Mouse (Mus musculus) testis, adult 10 weeks (tissue): ENCODE measurements around the gene Itgae. TPM values are rescaled to one million over a fixed set of nuclear protein-coding genes. Genes with fewer than 3 reads are reported as not detected.

Experiments used
- polyA plus RNA-seq: library from polyadenylated mRNA; stranded (reverse); fragments of 350-450 nt; fragmentation: Illumina TruSeq; extraction: RNeasy Lipid Tissue Mini Kit (QIAGEN cat#74804); gene quantifications from one replicate; pipeline ENCODE4 v1.2.3, GENCODE M21; 2014; ENCODE audit warnings: low read depth, low replicate concordance

Gene Itgae
- polyA plus RNA-seq = 16.8 TPM

DNA sequence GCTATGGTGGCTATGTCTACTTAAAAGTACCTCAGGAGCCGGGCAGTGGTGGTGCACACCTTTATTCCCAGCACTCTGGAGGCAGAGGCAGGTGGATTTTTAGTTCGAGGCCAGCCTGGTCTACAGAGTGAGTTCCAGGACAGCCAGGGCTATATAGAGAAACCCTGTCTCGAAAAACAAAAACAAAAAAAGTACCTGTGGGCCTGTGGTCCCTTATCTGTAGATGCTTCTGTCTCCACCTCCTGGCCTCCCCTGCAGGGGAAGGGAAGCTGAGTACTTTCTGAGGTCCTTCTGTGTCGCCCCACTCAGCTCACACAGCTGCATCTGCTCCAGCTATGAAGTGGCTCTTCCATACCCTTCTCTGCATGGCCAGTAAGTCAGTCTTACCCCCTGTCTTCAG, at the start of gene Itgae:
TSS of gene Itgae (plus strand) at position 301 of the 400 bp plus-strand sequence.

GRCm38 (mm10) chr11:73047542-73047996, 42.8 kb upstream of the Itgae start, which contains the start of gene Ncbp3:
TSS of gene Ncbp3 (plus strand) at chr11:73047783.

GRCm38 (mm10) chr11:73137591-73138501, 47.5 kb downstream of the Itgae start, which contains the start of gene Haspin:
TSS of gene Haspin (minus strand) at chr11:73138294.

GRCm38 (mm10) chr11:73159957-73160810, 69.8 kb downstream of the Itgae start, which contains the start of gene P2rx5:
TSS of gene P2rx5 (plus strand) at chr11:73160421.

GRCm38 (mm10) chr11:73176608-73177508, 86.5 kb downstream of the Itgae start, which contains the start of the genes Emc6 and Tax1bp3:
TSS of gene Emc6 (minus strand) at chr11:73177037.
TSS of gene Tax1bp3 (plus strand) at chr11:73177083.

Other genes starting within 250 kb of the Itgae start
- 0.64 TPM for gene Atp2a3, start 129.4 kb upstream of the Itgae start, polyA plus RNA-seq
- not detected for gene P2rx1, start 91.5 kb upstream of the Itgae start, polyA plus RNA-seq
- gene Camkk1, start 71.6 kb upstream of the Itgae start, polyA plus RNA-seq = 0.07 TPM
- 4.8 TPM for gene Ncbp3, start 42.8 kb upstream of the Itgae start, polyA plus RNA-seq
- 592 TPM for gene Haspin, start 47.7 kb downstream of the Itgae start, polyA plus RNA-seq
- gene P2rx5, start 69.8 kb downstream of the Itgae start, polyA plus RNA-seq = 0.14 TPM
- 20.7 TPM for gene Emc6, start 86.5 kb downstream of the Itgae start, polyA plus RNA-seq
- gene Tax1bp3, start 86.5 kb downstream of the Itgae start, polyA plus RNA-seq = 3.7 TPM
- 9.0 TPM for gene Ctns, start 108.5 kb downstream of the Itgae start, polyA plus RNA-seq
- gene Shpk, start 108.9 kb downstream of the Itgae start, polyA plus RNA-seq = 0.88 TPM
- 1.5 TPM for gene Trpv1, start 143.7 kb downstream of the Itgae start, polyA plus RNA-seq
- gene Trpv3, start 176.8 kb downstream of the Itgae start, polyA plus RNA-seq = 0.20 TPM
- gene Aspa, start 239.0 kb downstream of the Itgae start, polyA plus RNA-seq = 14.4 TPM
- gene Gm49340, start 239.2 kb downstream of the Itgae start, polyA plus RNA-seq = 1.1 TPM
- gene Spata22, start 239.2 kb downstream of the Itgae start, polyA plus RNA-seq = 86.0 TPM